Mouse (Mus musculus): Measurements from ENCODE around the gene Lrp10. TPM values are rescaled to one million over a fixed set of nuclear protein-coding genes. Genes with fewer than 3 reads are reported as not detected.

Gene Lrp10
- total RNA-seq, 2 experiments from 2014 or later: 36.3 to 39.5 TPM

DNA sequence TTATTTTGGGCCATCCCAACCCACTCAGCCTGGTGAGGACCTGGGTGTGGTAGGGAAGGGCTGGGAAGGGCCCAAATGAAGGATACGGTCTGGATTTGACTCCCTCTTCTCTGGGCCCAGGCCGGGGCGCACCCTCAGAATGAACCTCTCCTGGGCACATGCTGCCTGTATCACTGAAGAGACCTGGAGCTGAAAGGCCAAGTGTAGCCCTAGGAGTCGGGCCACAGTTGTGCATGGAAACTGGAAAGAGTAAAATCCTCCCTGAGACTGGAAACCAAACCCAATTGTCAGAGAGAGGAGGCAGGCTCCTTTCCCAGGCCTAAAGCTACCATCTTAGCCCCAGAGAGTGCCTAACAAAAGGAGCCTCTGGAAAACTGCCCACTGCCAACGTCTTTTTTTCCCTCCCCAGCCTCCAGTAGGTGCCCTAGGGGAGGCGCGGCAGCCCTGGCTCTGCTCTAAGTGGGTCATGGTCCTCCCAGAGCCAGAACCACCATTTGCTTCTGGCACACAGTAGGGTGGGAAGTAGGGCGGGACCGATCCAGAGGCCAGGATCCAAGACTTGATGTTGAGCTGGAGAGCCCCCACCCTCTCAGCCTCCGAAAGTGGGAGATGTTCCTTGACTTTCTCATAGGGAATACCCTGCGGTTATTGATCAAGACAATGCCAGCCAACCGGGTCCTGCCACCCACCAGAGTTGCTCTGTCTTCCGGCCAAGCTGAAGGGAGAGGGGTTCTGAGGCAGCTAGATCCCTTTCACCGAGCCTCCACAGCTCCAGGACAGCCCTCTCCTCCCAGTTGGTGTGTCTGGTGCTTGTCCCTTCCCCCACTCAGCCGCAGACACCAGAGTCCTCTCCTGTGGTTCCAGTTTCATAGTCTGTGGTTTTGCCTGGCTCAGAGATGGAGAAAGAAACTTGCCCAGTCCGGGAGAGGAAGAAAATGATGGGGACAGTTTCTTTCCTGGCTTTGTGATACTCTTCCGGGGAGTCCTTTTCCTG, 30.8 kb upstream of the Lrp10 start:
- no peak for DNase-seq

DNA sequence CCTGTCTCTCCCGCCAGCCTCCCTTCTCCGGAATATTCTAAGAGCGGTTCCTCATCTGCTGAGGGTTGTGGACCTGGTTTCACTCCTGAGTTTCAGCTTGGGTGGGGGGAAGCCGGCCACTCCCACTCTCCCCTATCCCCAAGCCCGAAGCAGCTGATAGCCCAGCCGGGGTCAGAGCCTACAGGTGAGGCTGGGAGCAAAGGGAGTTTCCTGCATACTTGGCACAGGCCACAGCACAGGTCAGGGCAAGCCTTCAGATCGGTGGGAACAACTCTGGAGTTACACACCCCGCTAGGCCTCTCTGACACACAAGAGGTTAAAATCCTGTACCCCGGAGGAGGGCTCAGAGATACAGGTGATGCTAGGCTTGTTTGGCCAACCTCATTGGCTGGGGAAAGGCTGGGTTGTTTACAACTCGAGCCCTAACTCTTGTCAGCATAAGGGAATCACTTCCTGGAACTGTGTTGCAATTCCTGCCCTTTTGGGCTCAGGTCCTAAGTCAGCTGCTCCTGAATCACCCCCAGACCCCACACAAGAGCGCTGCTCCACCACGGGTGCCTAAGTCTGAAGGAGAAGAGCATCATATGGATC, 29.9 kb upstream of the Lrp10 start:
- DNase-seq: no peak

DNA sequence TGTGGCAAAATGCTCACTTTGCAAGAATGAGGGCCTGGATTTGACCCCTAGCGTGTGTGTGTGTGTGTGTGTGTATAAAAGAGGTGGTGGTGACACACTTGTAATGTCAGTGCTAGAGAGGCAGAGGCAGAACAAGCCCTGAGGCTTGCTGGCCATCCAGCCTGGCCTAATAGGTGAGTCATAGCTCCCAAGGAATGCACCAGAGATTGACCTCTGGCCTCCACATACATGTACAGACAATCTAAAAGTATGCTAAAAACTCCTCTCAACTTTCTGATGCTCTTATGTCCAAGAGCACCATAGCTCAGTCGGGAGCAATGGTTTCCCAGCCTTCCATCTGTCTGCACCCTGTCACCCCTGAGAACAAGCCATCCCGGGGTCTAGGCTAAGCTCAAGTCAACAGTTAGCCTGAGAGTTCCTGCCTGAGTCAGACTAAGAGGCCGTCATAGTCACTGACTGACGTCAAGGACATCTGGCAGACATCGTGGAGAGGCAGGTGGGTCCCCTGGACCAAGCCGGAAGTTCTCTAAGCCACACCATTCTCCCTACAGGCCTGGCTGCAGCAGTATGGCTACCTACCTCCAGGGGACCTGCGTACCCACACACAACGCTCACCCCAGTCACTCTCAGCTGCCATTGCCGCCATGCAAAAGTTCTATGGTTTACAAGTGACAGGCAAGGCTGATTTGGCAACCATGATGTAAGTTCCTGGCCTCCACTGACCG, 28.6 kb upstream of the Lrp10 start:
- DNase-seq: no peak

DNA sequence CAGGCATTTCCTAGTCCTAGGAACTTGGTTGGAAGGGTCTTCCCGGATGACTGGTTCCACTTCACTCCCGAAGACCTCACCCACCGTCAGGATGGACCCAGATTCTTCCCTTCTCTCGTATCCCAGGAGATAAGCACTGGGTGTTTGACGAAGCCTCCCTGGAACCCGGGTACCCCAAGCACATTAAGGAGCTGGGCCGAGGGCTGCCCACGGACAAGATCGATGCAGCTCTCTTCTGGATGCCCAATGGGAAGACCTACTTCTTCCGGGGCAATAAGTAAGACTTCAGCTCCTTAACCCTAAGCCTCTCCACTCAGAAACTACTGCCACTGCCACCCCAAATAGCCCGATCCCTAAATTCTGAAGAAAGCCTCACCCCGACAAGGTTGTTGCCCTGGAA, 24.8 kb upstream of the Lrp10 start:
- DNase-seq: no peak

DNA sequence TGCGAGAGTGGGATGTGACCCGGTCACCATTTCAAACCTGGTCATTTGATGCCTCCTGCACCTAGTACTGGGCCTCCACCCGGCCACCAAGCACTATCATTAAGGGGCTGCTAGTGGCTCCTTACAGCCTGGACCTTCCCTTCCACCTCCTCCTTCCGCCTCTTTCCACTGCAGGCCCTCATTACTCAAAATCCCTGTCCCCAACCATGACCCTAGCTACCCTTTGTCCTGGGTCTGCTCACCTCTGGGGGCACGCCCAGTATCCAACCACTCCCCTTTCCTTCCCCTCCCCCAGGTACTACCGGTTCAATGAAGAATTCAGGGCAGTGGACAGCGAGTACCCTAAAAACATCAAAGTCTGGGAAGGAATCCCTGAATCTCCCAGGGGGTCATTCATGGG, 24.3 kb upstream of the Lrp10 start:
- DNase-seq: no peak

DNA sequence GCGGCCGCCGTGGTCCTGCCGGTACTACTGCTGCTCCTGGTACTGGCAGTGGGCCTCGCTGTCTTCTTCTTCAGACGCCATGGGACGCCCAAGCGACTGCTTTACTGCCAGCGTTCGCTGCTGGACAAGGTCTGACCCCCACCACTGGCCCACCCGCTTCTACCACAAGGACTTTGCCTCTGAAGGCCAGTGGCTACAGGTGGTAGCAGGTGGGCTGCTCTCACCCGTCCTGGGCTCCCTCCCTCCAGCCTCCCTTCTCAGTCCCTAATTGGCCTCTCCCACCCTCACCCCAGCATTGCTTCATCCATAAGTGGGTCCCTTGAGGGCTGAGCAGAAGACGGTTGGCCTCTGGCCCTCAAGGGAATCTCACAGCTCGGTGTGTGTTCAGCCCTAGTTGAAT, 23.4 kb upstream of the Lrp10 start:
- DNase-seq: no peak

DNA sequence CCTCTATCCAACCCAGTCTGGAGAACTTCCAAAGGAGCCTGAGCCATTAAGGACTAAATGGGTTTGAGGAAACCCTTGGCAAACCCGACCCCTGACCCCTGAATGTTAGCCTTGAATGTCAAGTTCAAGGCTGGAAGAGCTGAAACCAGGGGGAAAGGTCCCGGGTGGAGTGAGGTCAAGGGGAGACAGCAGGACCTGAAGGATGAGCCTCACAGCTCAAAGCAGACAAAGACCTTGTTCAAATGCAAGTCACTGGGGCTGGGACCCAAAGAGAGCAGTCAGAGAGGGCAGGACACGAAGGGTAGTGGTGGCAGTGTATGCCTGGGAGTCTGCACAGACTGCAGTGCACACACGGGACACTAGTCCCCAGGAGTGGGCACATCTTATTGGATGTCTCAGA, 22.6 kb upstream of the Lrp10 start:
- no peak for DNase-seq

DNA sequence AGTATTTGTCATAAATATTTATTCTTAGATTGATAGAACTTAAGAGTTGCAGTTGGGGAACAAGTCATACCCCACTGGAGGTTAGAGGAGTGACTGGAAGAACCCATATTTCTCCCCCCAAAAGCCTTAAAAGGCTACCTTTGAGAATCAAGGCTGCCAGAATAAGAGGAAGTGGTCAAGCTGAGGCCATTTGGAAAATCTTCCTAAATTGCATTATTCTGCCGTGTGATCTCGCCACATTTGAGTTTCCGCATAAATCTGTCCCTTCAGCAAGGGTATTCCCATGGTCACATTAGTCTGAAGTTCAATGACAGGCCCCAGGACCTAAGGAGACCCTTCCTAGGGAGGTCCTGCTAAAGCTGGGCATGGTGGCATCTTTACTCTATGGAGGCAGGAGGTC, 21.4 kb upstream of the Lrp10 start:
- no peak for DNase-seq

DNA sequence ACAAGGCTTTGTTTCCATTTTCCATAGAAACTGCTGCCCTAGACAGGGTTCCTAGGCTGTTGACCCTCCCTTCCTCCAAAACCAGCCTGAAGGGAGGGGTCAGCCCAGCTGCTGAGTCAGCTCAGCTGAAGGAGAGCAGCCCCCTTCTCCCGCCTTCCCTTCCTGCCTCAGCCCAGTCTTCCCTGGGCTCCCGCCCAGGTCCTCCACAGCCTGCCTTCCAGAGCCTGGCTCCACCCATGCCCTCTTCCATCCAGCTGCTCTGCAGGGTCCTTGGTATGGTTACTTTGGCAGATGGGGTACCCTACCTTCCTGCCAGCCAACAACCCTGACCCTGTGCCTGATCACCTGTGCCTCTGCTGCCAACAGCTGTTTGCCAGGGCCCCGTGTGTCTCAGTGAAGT, 20.7 kb upstream of the Lrp10 start:
- DNase-seq: peak; percentile 65

DNA sequence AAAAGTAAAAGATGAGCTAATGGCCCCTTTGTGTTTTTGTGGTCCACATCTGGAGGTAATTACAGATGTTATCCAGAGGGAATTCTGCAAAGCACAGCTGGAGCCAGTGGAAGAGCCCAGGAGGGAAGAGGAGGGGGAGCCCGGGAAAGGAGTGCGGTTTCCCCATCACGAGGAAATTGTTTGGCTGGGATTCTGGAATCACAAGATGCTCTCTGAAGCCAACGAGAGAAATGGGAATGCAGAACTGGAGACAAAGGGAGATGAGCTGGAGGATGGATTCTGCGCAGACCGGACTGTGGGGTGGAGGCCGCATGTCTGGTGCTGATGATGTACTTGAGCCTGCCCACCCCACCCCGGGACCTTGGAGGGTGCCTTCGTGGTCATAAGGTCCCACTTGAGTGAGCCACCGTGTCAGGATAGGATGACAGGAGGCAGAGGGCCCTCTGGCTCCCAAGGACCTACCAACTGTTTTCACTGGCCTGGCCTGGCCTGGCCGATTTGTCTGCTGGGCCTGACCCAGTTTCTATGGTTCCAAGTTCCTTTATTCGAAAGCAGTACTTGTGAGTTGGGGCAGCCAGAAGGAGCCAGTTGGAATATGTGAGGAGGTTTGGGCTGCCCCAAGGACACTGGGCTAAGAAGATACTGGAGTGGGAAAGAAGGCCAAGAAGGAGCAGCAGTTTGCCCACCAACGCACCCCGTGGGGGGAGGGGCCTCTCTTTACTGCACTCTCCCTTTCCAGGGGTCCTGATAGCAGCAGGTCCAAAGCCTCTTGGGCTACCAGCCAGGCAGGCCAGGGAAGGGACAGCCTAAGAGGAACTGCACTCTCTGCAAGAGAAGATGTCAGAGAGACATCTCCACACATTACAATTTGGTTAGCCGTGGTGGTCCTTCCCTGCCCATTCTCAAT, 20.0 kb upstream of the Lrp10 start:
- peak; percentile 54 for DNase-seq

DNA sequence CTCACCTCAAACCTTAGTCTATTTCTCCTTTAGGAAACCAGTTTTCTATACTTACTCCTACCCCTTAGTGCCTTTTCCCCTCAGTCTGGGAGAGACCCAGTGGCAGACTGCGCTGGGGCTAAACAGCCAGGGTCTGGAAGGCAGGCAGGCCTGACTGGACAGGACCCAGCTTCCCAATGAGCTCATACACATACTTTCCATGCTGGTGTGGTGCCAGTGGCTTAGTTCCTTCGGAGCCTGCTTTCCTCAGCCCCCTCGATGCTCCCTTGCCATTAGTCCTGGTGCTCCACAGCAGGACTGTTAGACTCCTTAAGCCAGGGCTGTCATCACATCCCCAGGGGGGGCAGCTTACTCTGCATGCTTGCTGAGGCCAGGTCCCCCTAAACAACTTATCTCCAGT, 18.5 kb upstream of the Lrp10 start:
- DNase-seq: peak; percentile 75

DNA sequence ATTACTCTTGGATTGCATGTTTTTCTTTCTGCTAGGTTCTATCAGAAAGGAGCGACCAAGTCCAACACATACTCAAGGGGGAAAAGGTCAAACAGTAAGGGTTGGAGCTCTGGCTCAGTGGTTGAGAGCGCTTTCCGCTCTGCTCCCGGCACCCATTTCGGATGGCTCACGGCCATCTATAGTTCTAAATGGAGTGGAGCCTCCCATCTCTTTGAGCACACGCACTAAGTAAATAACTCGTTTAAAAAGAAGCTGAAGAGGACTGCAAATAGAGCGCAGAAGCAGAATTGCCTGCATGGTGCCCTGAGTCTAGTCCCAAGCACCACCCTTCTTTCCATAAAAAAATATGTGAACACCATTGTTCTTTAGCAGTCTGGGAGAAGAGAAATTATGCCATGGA, 10.4 kb upstream of the Lrp10 start:
- no peak for DNase-seq

DNA sequence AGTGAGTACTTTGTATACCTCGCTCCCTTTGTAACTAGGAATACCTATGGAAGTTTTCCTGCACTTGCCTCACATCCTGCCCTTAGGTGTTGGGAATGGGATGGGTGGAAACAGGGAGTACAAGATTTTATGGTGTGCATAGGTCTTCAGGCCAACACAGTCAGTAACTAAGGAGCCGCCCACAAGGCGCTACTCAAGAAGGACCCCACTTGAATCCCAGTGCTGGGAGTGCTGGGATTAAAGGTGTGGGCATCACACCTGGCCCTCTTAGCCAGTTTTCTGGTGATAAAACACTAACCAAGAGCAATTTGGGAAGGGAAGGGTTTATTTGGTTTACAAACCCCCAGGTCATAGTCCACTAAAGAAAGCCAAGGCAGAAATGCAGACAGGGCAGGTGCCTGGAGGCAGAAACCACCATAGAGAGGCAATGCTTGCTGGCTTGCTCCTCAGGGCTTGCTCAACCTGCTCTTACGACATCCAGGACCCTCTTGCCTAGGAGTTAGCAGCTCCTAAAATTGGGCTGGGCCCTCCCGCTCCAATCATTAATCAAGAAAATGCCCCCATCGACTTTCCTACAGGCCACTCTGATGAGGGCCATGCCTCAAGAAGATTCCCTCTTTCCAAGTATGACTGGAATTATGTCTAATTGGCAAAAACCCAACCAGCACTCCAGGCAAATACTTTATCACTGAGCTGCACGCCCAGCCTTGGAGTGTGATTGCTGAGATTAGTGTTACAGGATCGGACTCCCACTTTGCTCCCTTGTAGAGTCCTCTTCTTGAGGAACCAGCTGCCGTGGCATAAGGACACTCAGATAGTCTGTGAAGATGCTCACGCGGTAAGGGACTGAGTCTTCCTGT, 9.0 kb upstream of the Lrp10 start:
- no peak for DNase-seq

DNA sequence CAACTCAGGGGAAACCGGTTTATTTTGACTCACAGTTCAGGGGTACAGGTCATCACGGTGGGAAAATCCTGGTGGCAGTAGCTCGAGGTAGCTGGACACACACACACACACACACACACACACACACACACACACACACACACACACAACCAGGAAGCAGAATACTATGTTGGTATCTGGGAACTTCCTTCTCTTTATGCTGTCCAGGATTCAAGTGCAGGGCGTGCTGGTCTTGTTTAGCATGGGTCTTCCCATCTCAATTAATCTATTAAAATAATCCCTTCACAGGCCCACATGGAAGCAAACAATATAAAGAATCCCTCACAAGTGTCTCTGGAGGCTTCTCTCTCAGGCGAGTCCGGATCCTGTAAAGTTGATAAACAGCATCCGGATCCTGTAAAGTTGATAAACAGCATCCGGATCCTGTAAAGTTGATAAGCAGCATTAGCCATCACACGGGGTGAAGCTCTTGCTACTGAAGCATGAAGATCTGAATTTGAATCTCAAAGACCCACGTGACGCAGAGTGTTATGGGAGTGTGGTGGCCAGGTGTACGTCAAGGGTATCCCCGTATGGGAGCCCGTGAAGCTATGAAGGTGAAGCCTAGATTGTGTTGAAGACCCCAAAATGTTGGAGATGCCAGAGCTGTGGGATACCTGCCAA, 5.9 kb upstream of the Lrp10 start:
- no peak for DNase-seq

DNA sequence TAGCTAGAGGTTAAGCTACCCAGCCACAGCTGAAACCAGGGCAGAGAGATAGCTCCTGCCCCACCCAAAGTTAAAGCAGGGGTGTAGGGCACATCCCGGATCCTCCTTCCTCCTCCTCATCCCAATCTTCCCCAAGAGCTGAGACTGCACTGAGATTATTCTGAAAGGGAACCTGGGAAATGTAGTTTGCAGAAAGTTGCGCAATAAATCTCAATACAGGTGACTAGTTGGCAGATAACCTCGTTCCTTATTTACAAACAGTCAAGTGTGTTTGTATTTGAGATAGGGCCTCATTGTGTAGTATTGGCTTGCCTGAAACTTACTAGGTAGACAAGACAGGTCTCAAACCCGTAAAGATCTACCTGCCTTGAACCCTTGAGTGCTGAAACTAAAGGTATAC, 1.8 kb upstream of the Lrp10 start:
- DNase-seq: no peak

DNA sequence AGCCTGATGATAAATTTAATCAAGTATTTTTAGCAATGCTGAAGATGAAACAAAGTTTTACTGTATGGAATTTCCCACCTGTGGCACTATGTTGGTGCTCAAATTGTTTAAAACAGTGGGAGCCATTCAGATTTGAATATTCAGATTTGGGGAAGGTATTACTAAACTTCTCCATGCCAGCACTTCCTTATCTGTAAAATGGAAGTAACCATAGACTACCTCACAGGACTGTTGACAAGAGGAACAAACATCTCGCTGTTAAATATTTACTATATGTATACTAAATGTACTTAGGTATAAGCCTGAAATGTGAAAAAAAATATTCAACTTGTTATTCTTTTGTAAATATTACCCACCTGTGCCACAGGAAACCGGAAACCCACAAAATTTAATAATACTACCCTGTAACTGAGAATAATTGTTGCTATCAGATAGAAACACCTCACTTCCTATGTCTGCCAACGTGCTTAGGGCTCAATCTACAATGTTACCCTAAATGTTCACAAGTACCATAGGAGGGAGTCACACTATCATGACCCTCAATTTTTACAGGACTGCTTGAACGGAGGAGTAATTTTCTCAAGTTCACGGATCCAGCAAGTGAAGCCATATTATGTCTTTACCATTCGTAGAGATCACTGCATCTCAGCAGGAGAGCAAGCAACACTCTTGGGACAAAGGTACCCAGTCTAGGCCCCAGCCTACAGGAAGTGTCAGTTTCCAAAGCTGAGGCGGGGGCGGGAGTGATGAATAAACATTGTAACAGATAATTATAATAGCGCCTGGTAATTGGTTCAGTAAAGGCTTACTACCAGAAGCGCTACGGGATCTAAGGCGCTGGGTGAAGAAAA, 604 bp upstream of the Lrp10 start:
- DNase-seq: no peak

DNA sequence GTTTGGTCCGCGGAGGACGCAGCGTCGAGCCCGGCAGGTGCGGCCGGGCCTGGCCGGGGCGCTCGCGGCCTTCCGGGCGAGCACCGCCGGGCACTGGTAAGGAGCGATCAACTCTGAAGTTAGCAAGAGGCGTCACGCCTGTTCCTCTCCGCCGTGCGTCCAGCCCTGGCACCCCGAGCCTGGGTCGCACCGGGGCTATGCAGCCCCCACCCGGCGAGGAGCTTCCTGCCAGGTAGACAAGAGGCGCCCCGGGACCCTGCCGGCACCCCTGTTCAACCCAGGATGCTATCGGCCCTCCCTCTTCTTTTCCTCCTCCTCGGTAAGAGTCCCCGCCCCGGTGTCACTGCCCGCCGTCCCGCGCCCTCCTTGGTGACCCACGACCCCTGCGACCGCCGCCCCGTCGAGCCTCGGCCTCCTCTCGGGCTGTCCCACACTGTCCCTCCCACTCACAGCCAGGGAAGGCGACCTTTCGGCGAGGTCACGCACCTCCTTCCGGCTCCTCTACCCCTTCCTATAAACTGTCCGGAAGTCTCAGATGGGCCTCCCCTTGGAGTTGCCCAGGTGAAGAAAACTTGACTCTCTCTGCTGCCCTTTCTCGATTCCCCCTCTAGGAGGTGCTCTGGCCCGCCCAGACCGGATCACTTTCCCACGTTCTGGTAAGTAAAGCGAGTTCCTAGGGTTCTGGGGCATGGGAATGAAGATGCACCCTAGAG, 512 bp downstream of the Lrp10 start:
- peak; percentile 55 for DNase-seq

DNA sequence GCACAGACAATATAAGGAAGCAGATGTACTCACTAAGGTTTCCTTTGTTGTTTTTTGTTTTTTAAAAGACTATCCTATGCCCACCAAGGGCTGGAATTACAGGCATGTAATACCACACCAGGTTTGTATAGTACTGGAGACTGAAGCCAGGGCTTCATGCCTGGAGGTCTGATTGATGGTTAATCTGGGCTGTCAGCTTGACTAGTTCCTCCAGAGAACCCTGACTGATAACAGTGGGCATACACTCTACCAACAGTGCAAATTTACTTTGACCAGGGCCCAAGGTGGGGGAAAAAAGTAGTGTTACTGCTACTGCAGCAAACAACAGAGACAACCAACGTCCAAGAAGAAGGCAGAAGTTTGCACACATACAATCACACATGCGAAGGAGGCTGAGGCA, 7.5 kb downstream of the Lrp10 start:
- DNase-seq: no peak

DNA sequence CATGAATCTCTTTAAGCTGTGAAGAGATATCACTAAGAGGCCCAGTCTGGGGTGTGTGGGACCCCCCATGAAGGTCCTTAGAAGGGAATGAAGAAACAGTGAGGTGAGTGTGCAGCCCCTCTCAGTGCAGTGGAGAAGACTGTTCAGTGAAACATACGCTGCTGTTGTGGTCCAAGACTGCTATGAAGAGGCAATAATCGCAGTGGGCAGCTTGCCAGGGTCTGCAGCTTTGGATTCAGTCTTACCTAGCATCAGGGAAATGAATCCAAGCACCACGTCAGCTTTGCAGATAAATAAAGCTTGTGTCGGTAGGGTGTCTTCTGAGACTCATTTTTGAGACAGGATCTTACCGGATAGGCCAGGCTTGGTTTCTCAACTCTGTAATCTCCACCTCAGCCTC, 8.7 kb downstream of the Lrp10 start:
- DNase-seq: no peak

Measured in gastrocnemius, postnatal 10 days (tissue).